Mouse (Mus musculus): Measurements from ENCODE around the gene Parl.

Parl gene

GRCm38 (mm10) chr16:20237426-20237825 lies 64.8 kb downstream of the Parl start:
- peak; percentile 12 for DNase-seq (ENCODE audit: extremely low spot score)

GRCm38 (mm10) chr16:20234406-20234805 lies 67.8 kb downstream of the Parl start:
- DNase-seq (ENCODE audit: extremely low spot score), result no peak
